Mouse (Mus musculus) B cell, adult 2 months (primary cell): ENCODE data around the gene Hspg2.
"Not testable (repeated sequence)": the region's sequence is repeated elsewhere in the genome, so short reads cannot be mapped to it uniquely, and the experiment has no call there.

ENCODE experiments used
- DNase-seq, 2 experiments: peaks; one replicate each; pipeline ENCODE4 v3.0.0; 2022

Gene Hspg2

DNA sequence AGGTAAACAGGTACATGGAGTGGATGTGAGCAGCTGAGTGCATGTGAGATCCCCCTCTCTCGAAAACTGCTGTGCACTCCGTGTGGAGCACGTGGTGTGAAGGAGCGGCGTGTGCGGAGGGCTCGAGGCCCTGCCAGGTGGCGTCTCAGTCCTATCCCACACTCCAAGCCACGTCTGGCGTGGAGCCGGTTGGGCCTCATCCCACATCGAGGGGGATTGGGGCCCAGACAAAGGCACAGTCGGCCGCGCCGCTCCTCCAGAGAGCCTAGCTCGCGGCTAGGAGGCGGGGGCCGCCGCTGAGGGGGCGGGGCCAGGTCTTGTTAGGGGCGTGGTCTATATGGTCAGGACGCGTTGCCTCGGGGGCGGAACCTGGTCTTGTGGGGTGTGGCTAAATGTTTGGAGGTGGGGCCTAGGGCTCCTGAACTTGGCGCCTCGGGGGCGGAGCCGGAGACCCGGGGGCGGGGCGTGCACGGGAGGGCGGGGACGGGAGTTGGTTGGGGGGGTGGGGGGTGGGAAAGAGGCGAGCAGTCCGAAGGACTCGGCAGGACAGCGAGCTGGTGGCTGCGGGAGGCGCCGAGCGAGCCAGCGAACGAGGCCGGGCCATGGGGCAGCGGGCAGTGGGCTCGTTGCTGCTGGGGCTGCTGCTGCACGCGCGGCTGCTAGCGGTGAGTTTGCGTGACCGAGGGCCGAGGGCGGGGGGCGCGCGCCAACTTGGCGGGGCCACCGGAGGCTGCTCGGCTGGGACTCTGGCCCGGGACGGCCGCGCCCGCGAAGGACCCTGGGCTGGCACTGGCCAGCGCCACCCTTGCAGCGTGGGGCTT, at the start of gene Hspg2:
Gene Hspg2 (plus strand): TSS at position 510 of the 821 bp plus-strand sequence.
- peak; percentile 98 for DNase-seq

DNA sequence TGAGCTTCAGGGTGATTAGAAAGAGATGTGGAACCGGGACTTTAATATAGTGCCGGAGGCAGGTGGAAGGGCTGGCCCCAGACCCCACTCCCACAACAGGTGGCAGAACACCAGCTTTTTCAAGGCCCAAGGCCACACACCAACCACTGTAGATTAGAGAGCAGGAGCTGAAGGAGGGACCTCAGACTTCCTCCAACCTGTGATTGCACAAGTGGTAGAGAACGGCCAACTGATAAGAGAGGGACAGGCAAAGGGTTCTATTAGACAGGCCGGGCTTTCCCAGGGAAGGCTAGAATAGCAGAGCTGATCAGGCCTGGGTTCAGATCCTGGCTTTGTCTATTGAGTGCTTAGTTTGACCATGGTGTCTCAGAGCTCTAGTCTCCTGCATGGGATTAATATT, 38.1 kb upstream of the Hspg2 start, which contains the start of gene Cela3b:
Gene Cela3b (minus strand): TSS at position 39 of the 400 bp plus-strand sequence.
- no peak for DNase-seq

GRCm38 (mm10) chr4:137432700-137433550, 35.6 kb upstream of the Hspg2 start:
- not testable (repeated sequence) for DNase-seq

- DNase-seq: no peak
Measured at GRCm38 (mm10) chr4:137436979-137437669, 31.4 kb upstream of the Hspg2 start.

- no peak for DNase-seq
Measured at GRCm38 (mm10) chr4:137438842-137439241, 29.7 kb upstream of the Hspg2 start.

- DNase-seq: no peak
Measured at GRCm38 (mm10) chr4:137441332-137441731, 27.2 kb upstream of the Hspg2 start.

DNA sequence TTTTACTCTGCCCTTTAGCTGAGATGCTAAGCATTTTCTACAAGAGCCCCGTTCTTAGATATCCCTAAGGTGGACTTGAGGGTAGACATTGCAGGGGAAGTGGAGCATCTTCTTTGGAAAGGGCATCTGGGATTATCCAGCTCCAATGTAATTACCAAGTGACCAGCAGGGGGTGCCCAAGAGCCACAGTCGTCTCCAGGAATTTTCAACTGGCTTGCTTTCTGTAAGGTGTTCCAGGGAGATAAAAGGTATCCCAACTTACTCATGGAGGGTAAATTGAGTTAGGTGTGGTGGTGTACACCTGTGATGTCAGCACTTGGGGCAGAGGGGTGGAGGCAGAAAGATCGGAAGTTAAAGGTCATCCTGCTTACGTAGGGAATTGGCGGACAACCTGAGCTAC, 24.9 kb upstream of the Hspg2 start:
- DNase-seq: peak; percentile 75 to 76

DNA sequence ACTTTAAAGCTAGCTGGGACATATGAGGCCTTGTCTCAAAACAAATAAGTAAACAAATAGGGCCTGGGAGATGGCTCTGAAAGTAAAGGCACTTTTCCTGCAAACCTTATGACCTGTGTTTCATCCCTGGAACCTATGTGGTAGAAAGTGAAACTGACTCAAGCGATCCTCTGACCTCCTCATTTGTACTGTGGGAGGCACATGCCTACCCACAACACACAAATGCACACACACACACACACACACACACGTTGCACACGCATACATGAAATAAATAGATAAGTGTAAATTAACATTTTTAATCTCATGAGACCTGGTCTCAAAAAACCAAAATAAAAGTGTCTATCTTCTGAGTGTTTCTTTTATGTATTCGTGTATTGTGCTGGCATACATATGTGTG, 22.7 kb upstream of the Hspg2 start:
- no peak for DNase-seq

DNA sequence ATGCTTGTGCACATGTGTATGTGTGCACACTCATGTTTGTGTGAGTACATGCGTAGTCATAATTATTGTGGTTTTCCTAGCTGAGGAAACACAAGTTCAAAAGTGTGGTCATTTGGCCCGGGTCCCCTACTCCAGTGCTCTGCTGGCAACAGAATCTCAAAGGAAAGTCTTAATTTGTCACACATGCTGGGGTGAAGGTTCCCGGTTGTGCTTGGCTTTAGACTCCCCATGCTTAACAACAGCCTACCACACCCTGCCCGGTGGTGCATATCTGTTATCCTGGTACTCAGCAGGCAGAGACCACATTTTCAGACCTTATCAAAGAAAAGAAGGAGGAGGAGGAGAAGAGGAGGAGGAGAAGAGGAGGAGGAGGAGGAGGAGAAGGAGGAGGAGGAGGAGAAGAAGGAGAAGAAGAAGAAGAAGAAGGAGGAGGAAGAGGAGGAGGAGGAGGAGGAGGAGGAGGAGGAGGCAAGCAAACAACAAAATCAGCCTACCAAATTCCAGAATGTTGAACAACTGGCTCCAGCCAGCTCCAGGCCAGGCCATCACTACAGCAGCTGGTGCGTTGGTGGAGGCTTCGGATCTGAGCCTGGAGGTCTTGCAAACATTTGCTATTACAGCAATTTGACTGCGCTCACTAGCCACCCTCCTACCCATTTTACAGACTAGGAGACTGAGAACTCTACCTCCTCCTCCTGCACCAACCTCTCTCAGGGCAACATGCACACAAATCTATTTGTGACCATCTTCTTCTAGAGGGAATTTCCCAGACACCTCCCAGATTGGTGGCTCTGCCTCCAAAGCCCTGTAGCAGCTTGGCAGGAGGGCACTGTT, 21.0 kb upstream of the Hspg2 start:
- no peak for DNase-seq

GRCm38 (mm10) chr4:137448197-137448596, 20.4 kb upstream of the Hspg2 start:
- no peak for DNase-seq

DNA sequence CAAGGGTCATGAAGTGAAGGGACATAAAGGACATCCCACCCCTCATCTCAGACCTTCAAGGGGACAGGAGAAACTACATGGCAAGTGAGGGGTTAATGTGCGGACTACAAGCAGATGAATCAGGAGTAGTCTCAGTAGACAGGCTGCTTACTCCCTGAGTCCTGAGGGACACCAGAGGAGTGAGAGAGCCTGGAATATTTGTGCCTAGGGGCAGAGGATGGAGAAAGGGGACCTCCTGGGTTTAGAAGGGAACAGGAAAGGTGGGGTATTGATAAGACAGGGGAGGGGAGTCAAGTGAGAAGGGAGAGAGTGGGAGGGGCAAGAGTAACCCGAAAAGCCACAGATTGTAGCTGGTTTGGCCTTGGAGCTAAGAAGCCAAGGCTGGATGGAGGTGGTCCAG, 19.9 kb upstream of the Hspg2 start:
- no peak for DNase-seq

DNA sequence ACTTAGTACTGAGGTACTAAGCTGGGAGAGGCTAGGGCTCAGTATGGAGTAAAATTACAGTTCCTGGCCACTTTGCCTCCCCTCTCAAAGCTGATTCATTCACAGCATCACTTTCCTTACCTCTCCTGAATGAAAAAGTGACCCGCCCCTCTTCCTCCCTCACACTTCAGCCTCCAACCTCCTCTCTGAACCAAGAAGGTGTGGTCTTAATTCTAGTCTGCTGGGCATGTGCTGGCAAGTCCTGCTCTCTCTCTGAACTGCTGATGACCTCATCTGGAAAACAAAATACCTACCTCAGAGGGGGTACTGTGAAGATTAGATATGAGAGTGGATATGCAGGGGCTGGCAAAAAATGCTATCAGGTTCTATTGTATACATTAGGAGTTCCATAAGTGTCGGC, 19.4 kb upstream of the Hspg2 start:
- DNase-seq: no peak

DNA sequence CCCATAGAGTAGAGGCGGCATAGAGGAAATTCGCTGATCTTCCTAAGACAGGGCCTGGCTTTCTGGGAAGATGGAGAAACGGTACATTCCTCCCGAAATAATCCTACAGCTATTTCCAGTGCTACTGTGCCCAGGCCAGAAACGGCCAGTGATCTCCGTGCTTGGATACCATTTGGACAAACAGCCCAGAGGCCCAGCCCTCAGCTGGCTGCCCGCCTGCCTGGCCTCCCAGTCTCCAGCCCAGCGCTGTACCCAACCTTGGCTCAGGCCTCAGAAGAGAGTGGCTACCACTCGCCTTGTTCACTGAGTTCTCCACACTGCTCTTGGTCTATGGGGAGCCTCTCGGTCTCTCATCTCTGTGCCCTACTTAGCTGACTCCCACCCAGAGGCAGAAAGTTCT, 18.9 kb upstream of the Hspg2 start:
- no peak for DNase-seq

GRCm38 (mm10) chr4:137452190-137452589, 16.4 kb upstream of the Hspg2 start:
- DNase-seq: no peak

DNA sequence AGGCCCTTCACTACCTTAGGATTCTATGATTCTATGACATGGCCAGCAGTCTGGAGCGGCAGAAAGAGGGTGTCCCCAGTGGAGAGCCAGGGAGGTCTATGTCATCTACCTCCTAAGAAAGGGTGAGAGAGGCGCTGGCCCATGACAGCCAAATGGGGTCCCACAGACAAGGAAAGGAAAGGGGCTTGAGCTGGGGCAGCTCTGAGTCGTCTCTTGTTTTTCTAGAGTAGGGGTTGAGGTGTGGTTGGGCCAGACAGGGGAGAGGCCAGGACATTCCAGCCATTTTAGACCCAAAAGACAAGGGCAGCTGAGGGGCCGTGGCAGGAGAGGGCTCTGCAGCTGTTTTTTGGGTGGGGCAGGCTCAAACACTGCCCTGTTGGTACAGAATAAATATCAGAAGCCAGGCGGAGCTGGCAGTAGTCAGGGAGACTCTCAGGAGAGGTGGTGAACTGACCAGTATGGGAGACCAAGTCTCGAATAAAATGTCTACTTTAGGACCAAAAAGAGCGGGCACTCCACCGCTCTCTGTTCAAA, 15.3 kb upstream of the Hspg2 start, which contains the start of gene 1700013G24Rik:
Gene 1700013G24Rik (plus strand): TSS at position 51 of the 534 bp plus-strand sequence.
- no peak for DNase-seq

- DNase-seq: no peak
Measured at GRCm38 (mm10) chr4:137454582-137454981, 14.0 kb upstream of the Hspg2 start.

DNA sequence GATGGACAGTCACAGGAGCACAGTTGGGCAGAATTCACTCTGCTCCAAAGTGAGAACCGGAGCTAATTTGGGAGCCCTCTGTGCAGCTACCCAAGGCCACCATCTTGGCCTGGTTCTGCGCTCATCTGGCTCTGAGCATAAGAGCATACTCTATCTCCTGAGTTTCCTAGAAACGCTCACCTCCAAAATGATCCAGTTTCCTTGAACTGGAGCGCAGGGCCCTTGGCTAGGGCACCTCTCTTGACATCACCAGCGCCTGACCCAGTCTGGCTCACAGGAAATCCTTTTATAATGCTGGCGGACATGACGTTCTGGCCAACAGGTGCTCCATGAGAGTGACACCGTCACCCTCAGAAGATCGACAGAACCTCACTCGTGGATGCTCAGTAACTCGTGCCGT, 12.0 kb upstream of the Hspg2 start:
- DNase-seq: no peak

GRCm38 (mm10) chr4:137457292-137457691, 11.3 kb upstream of the Hspg2 start:
- no peak for DNase-seq

DNA sequence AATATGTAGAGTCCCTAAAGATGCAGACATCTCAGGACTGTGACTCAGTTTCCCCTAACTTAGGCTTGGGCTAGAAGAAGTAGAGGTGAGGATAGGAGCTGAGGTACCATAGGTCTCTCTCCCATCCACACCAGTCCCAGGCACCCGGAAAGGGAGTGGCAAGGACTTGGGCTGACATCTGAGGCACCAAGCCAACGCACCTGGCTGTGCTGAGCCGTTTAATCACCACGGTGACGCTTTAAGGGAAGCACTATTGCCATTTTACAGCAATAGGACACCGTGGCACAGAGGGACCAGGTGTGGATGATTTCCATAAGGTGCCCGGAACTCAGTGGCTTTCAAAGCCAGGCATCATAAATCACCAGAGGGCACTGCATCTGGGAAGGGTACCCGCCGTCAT, 10.3 kb upstream of the Hspg2 start:
- DNase-seq: no peak

GRCm38 (mm10) chr4:137458861-137459260, 9.7 kb upstream of the Hspg2 start:
- DNase-seq: no peak

DNA sequence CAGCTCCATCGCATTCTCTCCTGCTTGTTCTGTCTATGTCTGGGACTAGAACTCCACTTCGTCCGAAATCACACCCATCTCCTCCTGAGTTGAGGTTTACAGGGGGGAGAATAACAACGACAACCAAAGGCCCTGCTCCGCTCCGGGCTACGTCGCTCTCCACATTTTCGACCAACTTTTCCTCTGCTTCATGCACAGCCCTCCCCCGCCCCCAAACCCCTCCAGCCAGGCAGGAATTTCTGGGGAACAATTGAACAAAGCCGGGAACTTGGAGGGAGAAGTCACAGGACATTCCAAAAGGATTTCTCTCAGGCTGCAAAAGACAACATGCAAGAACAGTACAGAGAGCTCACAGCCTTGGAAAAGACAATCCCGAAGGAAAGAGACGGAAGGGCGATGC, 7.9 kb upstream of the Hspg2 start:
- DNase-seq: no peak

GRCm38 (mm10) chr4:137461217-137461616, 7.4 kb upstream of the Hspg2 start:
- DNase-seq: no peak
